Mouse (Mus musculus): ENCODE results near the gene Rgs6.

- TF ChIP-seq CTCF (IDR thresholded peaks at IDR 0.05; ENCODE audit: extremely low read depth, insufficient read length, insufficient replicate concordance, low read depth, low read length) (no peak), POLR2A (IDR thresholded peaks at IDR 0.05; ENCODE audit: low read depth, low read length) (no peak)
Observed at GRCm38 (mm10) chr12:82799892-82800291, 211.8 kb downstream of the Rgs6 start.

All from small intestine, adult 2 months (tissue).